Mouse (Mus musculus): ENCODE data around the gene 9130213A22Rik.

9130213A22Rik gene

DNA sequence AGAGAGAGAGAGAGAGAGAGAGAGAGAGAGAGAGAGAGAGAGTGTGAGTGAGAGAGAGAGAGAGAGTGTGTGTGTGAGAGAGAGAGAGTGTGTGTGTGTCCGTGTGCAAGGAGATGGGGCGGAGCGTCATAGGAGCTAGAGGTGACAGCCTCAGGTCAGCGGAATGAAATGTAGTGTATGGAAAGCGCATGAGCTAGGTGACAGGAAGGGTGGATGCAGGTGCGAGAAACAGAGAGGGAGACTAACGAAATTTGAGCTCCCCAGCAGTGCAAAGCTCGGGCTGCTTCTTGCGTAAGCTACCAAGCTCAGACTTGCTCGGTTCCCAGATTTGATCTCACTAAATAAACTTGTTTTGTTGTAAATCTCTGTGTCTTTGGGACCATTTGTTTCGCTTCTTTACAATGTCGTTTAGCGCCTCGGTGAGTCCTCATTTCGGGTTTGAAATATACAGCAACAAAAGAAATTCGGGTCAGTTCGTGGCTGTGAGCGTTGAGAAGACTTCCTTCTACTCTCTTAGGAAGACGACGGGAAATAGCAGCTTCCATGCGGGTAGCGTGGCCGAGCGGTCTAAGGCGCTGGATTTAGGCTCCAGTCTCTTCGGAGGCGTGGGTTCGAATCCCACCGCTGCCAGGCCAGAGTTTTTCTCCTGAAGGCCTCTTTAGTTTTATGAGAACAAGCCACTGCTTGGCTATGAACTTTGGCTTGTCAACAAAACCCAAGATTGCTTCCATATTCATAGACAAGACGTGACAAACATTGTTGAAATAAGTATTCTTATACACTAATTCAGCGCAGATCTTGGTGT, 1.5 kb upstream of the 9130213A22Rik start:
- intact Hi-C loops (cut with DNase I): loop anchor here (2.0 kb wide), 1 partner anchor 83 kb away; no protein-coding TSS in a partner anchor

GRCm38 (mm10) chr11:69123056-69123692, 785 bp upstream of the 9130213A22Rik start:
- intact Hi-C loops (cut with DNase I): no loop called here

DNA sequence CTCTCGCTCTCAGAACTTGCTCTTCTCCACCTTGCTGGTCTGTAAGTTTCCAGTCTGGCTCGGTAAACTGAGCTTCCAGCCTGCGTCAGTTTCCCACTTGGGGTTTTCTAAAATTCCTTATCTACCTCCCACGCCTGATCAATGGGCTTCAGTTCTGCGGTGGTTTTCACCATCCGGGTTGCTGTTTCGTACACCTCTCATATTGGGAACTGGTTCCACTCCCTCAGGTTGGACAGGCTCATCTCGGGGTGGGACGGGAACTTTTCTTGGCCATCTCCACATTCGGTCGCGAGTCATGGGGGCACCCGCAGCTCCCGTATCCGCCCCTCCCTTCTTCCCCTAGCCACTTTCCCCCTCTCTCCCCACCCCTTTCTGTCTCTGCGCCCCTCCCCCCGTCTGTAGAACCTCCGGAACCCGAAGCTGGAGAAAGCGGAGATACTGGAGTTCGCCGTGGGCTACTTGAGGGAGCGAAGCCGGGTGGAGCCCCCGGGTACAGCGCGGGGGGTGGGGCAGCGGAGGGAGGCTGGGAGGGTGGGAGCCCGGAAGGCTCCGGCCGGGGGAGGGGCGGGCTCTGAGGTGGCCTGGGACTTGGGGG, 551 bp downstream of the 9130213A22Rik start:
- intact Hi-C loops (cut with DNase I): no loop called here

DNA sequence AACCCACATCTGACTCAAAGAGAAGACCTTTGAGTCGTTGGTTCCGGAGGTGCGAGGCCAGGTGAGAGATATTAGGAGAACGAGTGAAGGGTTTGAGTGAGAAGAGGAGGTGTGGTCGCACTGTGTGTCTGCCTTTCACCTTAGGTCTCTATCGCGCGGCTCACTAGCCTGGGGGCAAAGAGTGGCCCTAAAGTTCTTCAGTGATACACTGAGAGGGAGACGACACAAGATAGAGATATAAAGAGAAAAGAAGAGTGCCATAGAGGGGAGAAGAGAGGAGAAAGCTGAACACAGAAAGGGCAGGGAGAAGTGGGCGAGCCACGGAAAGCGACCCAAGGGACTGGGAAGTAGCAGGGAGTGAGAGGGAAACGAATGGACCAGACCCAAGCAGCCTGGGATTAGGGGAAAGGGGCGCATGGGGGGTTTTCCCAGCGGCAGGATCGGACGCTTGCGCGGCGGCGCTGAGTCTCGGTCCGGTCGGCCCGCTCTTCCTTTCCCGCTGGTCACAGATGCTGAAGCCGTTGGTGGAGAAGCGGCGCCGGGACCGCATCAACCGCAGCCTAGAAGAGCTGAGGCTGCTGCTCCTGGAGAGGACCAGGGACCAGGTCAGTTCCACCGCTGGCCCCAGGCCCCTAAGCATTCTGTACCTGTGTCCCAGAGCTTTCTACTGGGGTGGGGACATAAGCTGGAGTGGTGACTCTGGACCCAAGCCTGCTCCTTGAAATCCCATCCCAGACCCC, 1.2 kb downstream of the 9130213A22Rik start:
- intact Hi-C loops (cut with DNase I): no loop called here

DNA sequence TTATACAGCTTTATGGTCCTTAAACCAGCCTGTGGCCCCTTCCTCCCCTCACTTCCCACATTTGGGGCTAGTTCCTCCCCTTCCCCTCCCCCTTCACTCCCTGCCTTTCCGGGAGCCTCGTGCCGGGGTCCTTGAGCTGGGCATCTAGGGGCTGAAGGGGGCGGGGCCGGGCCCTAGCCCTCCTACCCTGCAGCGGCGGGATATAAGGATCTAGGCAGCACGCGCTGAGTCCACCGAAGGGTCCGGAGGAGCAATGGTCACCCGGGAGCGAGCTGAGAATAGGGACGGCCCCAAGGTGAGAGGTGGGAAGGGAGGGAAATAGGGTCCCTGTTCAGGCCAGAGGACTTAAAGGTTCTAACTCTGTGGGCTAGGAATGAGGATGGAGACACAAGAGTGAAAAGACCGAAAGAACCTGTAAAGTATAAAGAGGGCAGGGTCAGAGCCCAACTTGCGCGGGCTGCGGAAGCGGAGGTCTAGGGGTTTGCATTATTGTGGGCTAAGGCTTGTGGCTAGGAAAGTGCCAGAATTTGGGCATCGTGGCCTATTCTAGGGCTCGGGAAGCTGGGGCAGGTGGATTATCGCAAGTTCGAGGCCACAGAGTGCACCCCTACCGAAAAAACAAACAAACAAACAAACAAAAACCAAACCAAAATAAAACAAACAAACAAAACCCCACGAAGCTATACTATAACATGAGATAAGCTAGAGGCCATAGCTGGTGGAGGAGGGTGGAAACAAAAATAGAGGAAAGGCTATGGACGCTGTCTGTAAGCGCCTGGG, 2.0 kb downstream of the 9130213A22Rik start, which contains the start of gene Hes7:
Hes7 (plus strand) TSS at position 184 of the 780 bp plus-strand sequence.
- intact Hi-C loops (cut with DNase I): no loop called here

DNA sequence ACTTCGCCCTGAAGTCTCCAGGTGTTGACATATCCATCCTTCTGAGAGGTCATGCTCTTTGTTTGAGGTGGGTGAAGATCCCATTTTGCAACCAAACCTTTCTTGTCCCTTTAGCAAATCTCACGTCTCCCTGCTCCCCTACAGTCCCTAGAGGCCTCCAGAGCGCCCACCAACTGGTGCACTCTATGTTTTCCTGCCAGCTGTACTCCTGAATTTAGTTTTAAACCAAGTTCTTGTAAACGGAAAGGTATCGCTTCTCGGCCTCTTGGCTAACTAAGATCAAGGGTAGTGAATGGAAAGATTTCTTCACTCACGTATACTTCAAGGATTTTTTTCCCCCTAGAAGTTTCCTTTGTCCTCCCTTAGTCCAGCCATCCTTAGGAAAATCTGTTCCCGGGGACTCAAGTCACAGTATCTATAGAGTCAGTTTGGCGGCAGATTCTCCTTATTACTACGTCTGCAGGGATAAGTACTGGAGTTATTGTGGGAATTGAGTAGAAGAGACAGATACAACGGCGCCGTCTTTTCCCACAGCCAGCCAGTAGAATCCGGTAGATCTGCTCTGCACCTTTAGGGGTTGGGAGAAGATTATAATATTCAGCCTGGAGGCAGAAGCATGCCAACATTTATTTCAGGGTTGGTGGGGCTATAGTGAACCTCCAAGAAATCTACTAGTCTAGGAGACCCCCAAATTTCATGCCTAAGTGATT, 2.8 kb downstream of the 9130213A22Rik start:
- intact Hi-C loops (cut with DNase I): no loop called here

GRCm38 (mm10) chr11:69118765-69119164, 3.6 kb downstream of the 9130213A22Rik start:
- intact Hi-C loops (cut with DNase I): loop anchor here (1.0 kb wide), 1 partner anchor 55 kb away; no protein-coding TSS in a partner anchor

GRCm38 (mm10) chr11:69117737-69118695, 4.4 kb downstream of the 9130213A22Rik start:
- intact Hi-C loops (cut with DNase I): loop anchor here (1.0 kb wide), 1 partner anchor 55 kb away; no protein-coding TSS in a partner anchor

DNA sequence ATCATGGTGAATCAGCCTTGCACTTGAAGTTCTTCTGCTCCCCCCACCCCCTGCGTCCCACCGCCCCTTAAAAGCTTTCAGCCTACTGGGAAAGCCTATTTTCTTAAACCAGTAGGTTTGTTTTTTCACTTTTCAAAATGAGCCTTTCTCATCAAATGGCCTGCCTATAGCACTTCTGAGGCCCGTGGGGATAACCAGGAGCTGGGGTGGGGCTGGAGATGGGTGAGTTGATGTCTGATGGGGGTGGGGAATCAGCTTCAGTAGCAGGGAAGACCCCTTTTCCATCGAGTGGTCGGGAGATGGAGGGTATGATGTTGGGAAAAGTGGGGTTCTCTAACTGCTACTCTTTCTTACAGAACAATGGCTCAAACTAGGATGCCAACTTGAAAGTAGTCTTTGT, 5.5 kb downstream of the 9130213A22Rik start:
- intact Hi-C loops (cut with DNase I): no loop called here

DNA sequence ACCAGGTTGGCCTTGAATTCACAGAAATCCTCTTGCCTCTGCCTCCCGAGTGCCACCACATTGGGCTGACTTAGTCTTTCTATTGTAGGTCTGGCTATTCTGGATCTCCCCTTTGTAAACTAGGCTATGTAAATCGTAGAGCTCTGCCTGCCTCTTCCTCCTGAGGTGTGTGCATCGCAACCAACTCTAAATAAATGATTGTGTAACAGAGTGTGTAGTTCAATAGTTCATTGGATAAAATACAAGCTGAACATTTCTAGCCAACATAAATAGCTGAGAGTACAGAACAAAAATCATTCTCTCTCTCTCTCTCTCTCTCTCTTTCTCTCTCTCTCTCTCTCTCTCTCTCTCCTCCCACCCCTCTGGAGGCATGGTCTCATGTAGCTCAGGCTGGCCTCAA, 7.8 kb downstream of the 9130213A22Rik start:
- intact Hi-C loops (cut with DNase I): no loop called here

- intact Hi-C loops (cut with DNase I): no loop called here
These were observed 8.4 kb downstream of the 9130213A22Rik start for GRCm38 (mm10) chr11:69114018-69114417.

DNA sequence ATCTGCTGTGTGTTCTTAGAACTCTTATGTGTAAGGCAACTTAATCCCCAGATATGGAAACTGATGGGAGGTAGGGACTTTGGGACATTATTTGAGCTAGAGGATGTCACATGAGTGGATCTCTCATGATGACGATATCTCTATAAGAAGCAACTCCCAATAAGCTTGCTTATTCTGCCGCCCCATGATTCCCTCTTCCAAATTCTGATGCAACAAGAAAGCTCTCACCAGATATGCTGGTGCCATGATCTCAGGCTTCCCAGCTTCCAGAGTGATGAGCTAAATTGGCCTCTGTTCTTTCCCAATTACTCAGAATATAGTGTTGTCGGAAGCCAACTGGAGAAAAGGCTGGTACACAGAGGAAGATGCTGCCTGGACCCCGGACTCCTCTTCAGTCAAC, 10.5 kb downstream of the 9130213A22Rik start:
- intact Hi-C loops (cut with DNase I): no loop called here

DNA sequence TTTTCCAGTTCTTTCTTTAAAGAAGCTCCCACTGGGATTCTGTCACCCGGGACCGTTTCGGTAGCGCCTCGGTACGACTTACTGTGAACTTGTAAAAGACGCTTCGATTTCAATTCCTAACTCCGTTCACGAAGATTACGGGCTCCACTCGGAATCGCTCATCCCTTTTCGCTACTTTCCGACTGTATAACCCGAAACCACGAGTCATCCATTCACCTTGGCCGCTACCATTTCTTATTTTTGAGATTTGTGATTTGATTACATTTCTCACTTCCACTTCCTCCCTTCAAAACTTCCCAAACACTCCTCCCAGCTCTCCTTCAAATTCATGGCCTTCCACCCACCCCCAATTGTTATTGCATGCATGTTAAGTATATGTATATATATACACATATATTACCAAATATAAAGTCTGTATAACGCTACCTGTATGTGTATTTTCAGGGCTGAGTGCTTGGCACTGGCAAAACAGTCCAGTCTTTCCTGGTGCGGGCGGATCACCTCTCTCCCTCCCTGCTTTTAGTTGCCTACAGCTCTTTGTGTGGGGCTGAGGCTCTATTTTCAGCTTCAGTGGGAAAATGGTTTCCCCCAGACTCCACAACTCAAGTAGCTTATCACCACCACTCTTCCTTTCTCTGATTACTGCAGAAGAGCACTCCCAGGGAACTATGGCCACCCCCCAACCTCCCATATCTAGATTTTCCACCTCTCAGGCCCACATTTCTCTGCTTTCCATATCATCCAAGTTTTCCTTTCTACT, 11.2 kb downstream of the 9130213A22Rik start:
- intact Hi-C loops (cut with DNase I): no loop called here

- intact Hi-C loops (cut with DNase I): no loop called here
These were observed 11.9 kb downstream of the 9130213A22Rik start for GRCm38 (mm10) chr11:69110319-69111046.

- intact Hi-C loops (cut with DNase I): no loop called here
These were observed 13.1 kb downstream of the 9130213A22Rik start for GRCm38 (mm10) chr11:69109032-69109900.

- intact Hi-C loops (cut with DNase I): no loop called here
These were observed 14.2 kb downstream of the 9130213A22Rik start for GRCm38 (mm10) chr11:69108223-69108622.

All from adrenal gland (tissue).